Mouse (Mus musculus): ENCODE results near the gene Lhx9.

Gene Lhx9

DNA sequence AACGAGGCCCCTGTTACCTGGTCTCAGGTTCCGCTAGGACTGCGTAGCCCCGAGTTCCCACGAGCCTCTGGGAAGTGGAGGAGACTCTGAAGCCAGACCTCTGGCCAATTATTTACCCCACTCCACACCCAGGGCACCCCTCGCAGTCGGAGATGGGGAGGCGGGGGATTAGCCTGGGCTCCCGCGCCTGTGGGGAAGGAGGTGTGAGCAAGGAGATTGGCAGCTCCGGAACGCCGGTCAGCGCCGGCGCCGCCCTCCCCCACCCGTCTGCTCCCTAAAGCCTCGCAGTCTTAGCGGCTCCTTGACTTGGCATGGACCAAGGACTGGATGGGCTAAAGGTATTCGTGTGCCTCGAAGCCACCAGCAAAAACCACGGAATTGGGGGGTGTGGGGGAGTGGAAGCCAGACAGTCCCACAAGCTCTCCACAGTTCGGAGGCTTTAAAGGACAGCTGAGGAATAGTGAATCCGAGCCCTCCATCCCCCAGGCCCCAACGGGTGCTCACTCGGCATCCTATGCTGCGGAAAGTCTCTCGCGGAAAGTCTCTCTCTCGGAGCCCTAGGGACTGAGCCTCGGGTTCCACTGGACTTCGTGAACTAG lies at the start of gene Lhx9:
Lhx9 (minus strand) TSS at position 67 of the 599 bp plus-strand sequence.
- DNase-seq (ENCODE audit: low read depth, low spot score): no peak

DNA sequence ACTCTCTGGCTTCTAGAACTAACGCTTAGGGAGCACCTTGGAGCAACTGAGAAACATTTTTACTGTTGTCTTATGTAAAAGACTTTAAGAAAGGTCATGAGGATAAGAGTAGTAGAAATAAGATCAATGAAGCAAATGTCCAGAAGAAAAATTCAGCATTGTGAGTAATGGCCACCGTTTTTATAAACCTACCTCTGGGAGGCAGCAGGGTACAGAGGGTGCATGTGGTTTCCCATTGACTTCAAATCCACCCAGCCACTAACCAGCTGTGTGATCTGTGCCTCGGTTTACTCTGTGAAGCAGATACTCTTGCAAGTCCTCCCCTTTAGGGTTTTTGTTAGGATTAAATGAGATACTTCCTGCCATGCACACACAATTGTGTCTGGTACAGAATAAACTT lies 47.7 kb upstream of the Lhx9 start:
- DNase-seq (ENCODE audit: low read depth, low spot score): no peak

DNA sequence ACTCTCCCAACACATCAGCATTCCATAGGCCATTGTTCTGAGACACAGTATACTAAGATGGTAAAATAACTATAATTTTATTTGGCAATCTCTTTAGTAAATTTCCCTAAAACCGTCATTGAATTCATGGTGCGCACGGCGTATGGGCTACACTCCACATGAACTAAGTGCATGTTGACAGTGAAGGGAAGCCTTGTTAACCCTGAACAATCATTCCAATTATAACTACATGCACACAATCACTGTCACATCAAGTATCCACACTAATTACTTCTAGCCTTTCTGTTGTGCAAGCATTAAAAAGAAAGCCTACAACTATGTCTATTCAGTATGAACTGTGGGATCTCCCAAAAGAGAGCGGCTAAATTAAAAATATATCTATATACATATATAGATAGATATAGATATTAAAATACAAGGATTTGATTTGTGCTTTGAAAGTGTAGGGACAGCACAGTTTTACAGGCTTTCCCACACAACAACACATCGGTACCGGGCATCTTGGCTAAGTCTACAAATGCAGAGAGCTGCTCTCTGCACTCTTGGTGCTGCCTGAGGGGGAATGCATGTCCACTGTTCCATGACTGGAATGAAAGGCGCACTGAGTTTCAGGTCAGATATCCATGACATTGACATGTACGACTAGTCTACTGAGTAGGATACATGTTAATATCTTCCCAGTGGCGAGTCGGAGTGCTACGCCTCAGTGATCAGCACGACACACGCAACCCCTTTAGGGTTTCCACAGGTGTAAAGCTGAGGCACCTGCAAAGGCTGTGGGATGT lies 29.3 kb upstream of the Lhx9 start:
- DNase-seq (ENCODE audit: low read depth, low spot score): no peak

- no peak for DNase-seq (ENCODE audit: low read depth, low spot score)
Observed at GRCm38 (mm10) chr1:138876371-138877045, 28.1 kb upstream of the Lhx9 start.

GRCm38 (mm10) chr1:138856101-138856950 lies 7.9 kb upstream of the Lhx9 start, which contains the start of gene 2310009B15Rik:
Gene 2310009B15Rik, minus strand, starts transcription at chr1:138856852.
- peak; percentile 31 for DNase-seq (ENCODE audit: low read depth, low spot score)

DNA sequence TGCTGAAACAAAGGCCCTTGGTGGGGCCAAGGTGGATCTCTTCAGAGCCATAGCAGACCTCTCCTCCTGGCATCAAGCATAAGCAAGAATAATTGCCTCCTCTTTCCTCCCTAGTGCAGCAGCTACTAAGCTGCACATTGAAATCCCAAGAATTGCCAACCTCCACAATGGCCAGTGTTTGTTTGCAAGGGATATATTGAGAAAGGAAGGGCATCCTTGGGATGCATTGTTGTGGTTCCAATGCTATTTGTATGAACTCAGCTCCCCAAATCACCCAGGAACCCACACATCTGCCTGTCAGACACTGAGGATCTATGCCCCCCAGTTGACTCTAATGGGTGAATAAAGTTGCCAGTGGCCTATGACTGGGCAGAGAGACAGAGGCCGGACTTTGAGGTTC lies 2.4 kb upstream of the Lhx9 start:
- DNase-seq (ENCODE audit: low read depth, low spot score): no peak

GRCm38 (mm10) chr1:138850161-138850539 lies 1.8 kb upstream of the Lhx9 start:
- DNase-seq (ENCODE audit: low read depth, low spot score): no peak

DNA sequence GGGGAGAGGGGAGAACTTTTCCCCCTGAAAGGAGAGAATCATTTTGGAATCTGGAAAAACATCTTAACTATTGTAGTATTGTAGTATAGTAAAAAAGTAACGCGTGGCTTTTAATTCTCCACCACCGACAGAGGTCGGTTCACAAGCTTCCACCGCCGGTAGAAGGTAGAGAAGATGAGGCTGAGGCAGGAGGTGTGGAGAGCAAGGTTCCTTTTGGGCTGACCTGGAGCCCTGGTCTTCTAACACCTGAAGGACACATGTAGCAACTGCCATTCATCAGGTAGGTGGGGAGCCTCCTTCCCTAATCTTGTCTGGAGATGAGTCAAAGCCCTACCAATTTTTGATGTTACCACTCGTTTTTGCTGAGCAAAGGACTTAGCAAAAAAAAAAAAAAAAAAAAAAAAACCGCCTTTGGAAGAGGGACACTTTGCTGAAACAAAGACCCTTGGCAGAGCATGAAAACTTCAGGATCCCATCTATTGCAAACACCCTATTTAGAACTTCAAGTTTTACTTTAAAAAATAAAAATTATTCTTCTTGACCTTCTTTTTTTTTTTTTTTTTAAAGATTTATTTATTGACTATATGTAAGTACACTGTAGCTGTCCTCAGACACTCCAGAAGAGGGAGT lies 1.3 kb upstream of the Lhx9 start:
- no peak for DNase-seq (ENCODE audit: low read depth, low spot score)

DNA sequence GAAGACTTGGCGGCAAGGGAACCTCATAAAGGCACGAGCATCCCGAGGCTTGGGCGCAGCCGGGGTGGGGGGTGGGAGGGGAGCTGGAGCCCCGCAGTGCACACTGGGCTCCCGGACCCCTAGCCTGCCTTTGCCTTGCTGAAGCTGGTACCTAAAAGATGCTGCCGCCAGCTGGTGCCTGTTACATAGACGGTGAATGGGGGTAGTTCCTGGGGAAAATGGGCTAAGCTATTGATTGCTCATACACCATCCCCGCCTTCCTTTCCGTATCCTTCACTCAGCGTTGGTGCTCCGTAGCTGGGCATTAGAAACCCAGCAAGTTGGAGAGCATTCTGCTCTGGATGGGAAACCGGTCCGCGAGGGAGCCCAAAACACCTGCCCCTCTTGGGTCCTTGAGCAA lies 351 bp downstream of the Lhx9 start:
- no peak for DNase-seq (ENCODE audit: low read depth, low spot score)

GRCm38 (mm10) chr1:138847146-138847545 lies 1.2 kb downstream of the Lhx9 start:
- DNase-seq (ENCODE audit: low read depth, low spot score): no peak

- no peak for DNase-seq (ENCODE audit: low read depth, low spot score)
Observed at GRCm38 (mm10) chr1:138846581-138846980, 1.8 kb downstream of the Lhx9 start.

- no peak for DNase-seq (ENCODE audit: low read depth, low spot score)
Observed at GRCm38 (mm10) chr1:138846131-138846530, 2.2 kb downstream of the Lhx9 start.

GRCm38 (mm10) chr1:138845481-138845880 lies 2.9 kb downstream of the Lhx9 start:
- no peak for DNase-seq (ENCODE audit: low read depth, low spot score)

DNA sequence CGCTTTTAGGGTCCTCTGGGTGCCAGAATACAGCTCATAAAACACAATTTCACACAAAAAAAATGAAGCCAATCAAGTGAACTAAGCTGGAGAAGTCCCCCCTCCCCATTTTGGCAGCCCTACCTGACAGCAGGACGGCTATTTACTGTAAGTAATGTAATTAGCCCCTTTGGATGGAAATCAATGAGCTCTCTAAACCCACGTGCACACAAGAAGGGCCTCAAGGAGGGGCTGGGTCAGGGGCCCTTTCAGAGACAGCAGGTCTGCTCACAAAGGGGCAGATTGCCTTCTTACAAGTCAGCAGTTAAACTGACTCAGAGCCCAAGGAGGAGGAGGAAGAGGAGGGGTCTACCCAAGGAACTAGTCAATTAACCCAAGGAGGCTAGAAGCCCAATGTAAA lies 4.2 kb downstream of the Lhx9 start:
- DNase-seq (ENCODE audit: low read depth, low spot score): no peak

GRCm38 (mm10) chr1:138843361-138844091 lies 4.9 kb downstream of the Lhx9 start:
- no peak for DNase-seq (ENCODE audit: low read depth, low spot score)

DNA sequence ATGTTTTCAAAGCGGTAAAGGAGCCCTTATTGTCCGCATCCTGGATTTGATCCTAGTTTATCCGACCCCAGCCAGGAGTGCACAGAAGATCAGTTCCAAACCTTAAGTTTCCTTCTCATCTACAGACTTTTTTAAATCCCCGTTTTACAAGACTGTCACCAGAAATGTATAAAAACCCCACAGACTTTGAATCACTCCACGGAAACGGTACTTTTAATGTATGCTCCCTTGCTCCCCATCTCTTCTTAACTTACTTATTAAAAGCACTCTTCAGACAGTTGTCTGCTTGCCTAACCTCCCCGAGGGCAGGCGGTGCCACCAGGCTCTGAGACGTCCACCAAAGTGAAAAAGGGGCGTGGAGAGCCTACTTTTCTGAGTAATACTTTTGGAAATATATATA lies 5.6 kb downstream of the Lhx9 start:
- no peak for DNase-seq (ENCODE audit: low read depth, low spot score)

- DNase-seq (ENCODE audit: low read depth, low spot score): no peak
Observed at GRCm38 (mm10) chr1:138842315-138842714, 6.1 kb downstream of the Lhx9 start.

DNA sequence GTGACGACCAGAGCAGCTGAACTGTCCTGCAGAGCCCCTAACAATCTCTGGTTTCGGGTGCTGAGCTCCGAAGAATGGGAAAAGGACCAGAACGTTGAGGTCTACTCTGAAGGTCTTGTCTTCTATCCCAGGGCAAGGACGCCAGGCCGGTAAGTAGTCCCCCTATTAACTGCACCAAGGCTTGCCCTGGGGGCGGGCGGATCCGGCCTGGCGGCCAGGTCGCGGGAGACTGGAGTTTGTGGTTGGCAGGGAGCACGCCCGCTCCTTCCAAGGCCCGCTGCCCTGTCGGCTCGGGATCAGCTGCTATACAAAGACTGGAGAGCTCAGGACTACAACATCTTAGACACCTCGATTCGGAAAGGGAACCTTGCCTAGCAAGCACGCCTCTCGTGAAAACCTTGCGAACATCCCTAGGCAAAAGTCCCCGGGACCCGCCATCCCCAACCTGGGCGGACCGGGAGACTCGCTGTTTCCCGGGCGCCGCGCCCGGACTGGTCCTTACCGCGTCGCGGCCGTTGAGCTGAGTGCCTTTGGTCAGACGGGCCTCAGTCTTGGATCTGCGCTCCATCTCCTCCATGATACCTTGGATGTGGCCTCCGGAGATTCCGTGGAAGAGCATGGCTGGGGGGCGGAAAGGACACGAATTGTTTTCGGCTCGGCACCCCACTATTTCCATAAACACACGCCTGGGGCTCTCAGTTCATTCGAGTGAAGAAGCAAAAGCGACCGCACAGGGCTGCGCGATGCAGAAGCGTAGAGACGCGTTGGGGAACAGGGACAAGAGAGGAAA lies 6.9 kb downstream of the Lhx9 start:
- no peak for DNase-seq (ENCODE audit: low read depth, low spot score)

DNA sequence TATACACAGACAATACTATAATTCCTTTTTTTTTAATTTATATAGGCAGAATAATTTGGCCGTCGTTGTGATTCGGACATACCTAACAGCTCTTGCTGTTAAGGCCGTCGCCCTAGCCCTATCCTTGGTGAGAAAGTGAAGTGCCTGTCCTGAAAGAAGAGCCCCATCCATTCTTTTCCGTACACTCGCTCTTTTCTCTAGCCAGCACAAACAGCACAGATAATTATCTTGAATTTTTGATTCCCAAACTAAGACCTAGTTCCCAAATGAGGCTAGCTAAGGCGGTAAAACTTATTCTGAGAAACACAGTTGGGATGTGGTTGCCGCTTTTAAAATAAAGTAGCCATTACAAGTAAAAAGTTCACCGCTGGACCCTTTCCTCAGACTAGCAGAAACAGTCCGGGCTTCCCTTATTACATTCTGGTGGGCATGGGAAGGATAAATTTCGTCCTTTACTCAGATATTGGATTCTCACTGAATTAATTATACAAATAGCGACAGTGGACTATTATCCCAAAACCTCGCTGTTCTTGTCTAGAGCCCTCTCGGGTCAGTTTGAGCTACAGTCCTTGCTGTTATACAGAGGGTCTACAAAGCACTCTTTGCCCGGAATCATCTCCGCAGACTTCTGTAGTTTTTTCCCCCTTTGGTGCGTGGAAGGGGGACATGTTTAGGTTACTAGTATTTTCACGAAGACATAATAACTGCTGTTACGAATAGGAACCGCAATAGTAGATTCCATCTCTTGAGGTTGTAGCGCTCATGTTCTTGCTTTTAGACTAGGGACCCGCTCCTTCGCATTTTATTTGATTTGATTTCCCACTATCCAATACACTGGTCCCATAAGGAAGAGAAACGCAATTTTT lies 7.7 kb downstream of the Lhx9 start:
- no peak for DNase-seq (ENCODE audit: low read depth, low spot score)
